Mouse (Mus musculus) frontal cortex, postnatal 25 days (tissue): ENCODE measurements at regions not wholly inside any gene's neighbourhood (a gene's known extent, or its start where the extent isn't known, plus 50 kb on each side); places are given as distances from the start of the nearest gene placed in this dataset.

Experiments used
- DNase-seq, 2 experiments: peaks; one replicate each; pipeline ENCODE4 v3.0.0; 2022; ENCODE audit warnings: low spot score in 2 of 2

- no peak for DNase-seq
Measured at GRCm38 (mm10) chr8:30661261-30661660, 2767.2 kb upstream of the 5930422O12Rik start.

GRCm38 (mm10) chr8:30669451-30669850, 2759.1 kb upstream of the 5930422O12Rik start:
- DNase-seq = no peak

GRCm38 (mm10) chr8:30677423-30677822, 2751.1 kb upstream of the 5930422O12Rik start:
- no peak for DNase-seq

- DNase-seq = no peak
Measured at GRCm38 (mm10) chr8:30682169-30682568, 2746.3 kb upstream of the 5930422O12Rik start.

GRCm38 (mm10) chr8:30686539-30686938, 2742.0 kb upstream of the 5930422O12Rik start:
- DNase-seq = no peak

GRCm38 (mm10) chr8:30694126-30694525, 2734.4 kb upstream of the 5930422O12Rik start:
- no peak for DNase-seq

GRCm38 (mm10) chr8:30716643-30717042, 2711.9 kb upstream of the 5930422O12Rik start:
- no peak for DNase-seq

- no peak for DNase-seq
Measured at GRCm38 (mm10) chr8:30730366-30730765, 2698.1 kb upstream of the 5930422O12Rik start.

GRCm38 (mm10) chr8:30732585-30733253, 2695.8 kb upstream of the 5930422O12Rik start:
- DNase-seq = no peak

- no peak for DNase-seq
Measured at GRCm38 (mm10) chr8:30733385-30733784, 2695.1 kb upstream of the 5930422O12Rik start.

- no peak for DNase-seq
Measured at GRCm38 (mm10) chr8:30735338-30735737, 2693.2 kb upstream of the 5930422O12Rik start.

- no peak for DNase-seq
Measured at GRCm38 (mm10) chr8:30735740-30736139, 2692.8 kb upstream of the 5930422O12Rik start.

GRCm38 (mm10) chr8:30746874-30747273, 2681.6 kb upstream of the 5930422O12Rik start:
- DNase-seq = no peak
